Mouse (Mus musculus) liver, embryonic 11.5 days (tissue): Measurements from ENCODE around the gene Tbc1d8b. TPM values are rescaled to one million over a fixed set of nuclear protein-coding genes. Genes with fewer than 3 reads are reported as not detected.

ENCODE experiments used
- polyA plus RNA-seq: library from polyadenylated mRNA; unstranded; fragments of >200 nt; fragmentation: Nextera tagmentation; extraction: Ambion mirVana; gene quantifications from 2 replicates; pipeline ENCODE4 v1.2.1, GENCODE M21; 2014

Gene Tbc1d8b
- polyA plus RNA-seq, 1 experiment from 2014 or later = 0.53 TPM

Other genes with a start within 250 kb of the Tbc1d8b start
- 3.0 and 4.6 TPM in 2 replicates for gene D330045A20Rik, start 204.6 kb upstream of the Tbc1d8b start, polyA plus RNA-seq
- 52.9 and 57.4 TPM in 2 replicates for gene Rnf128, start 121.7 kb upstream of the Tbc1d8b start, polyA plus RNA-seq
- gene Gm15013, start 29.5 kb downstream of the Tbc1d8b start, polyA plus RNA-seq = not detected in 2 replicates
- not detected in 2 replicates for gene Ripply1, start 97.4 kb downstream of the Tbc1d8b start, polyA plus RNA-seq
- 0.11 and 0.23 TPM in 2 replicates for gene Cldn2, start 115.8 kb downstream of the Tbc1d8b start, polyA plus RNA-seq
- gene Morc4, start 186.7 kb downstream of the Tbc1d8b start, polyA plus RNA-seq = 17.9 and 19.6 TPM in 2 replicates